Mouse (Mus musculus) cortical plate, adult 2 months (tissue): ENCODE data around the gene Begain.

Experiments used
- CTCF ChIP-seq: fragments of 200-500 bp; IDR thresholded peaks from 2 replicates; pipeline ENCODE4 v1.5.1; 2011; ENCODE audit warnings: mild to moderate bottlenecking, control low read depth, low read length; ENCODE audit not compliant: insufficient read depth; ENCODE audit errors: extremely low read depth
- POLR2A ChIP-seq: fragments of 200-500 bp; IDR thresholded peaks from 2 replicates; pipeline ENCODE4 v1.6.1; 2011; ENCODE audit warnings: mild to moderate bottlenecking, low read length, control low read depth; ENCODE audit not compliant: insufficient read depth; ENCODE audit errors: extremely low read depth

- no peak for TF ChIP-seq POLR2A
- TF ChIP-seq CTCF, result no peak
These were observed 3.2 kb upstream of the Begain start for GRCm38 (mm10) chr12:109071248-109071647.
